Mouse (Mus musculus): ENCODE measurements around the gene Olfr279. TPM values are rescaled to one million over a fixed set of nuclear protein-coding genes. Genes with fewer than 3 reads are reported as not detected.
"Not testable (repeated sequence)": the region's sequence is repeated elsewhere in the genome, so short reads cannot be mapped to it uniquely, and the experiment has no call there.

Olfr279 gene
- polyA plus RNA-seq, 1 experiment: 0.10 TPM

DNA sequence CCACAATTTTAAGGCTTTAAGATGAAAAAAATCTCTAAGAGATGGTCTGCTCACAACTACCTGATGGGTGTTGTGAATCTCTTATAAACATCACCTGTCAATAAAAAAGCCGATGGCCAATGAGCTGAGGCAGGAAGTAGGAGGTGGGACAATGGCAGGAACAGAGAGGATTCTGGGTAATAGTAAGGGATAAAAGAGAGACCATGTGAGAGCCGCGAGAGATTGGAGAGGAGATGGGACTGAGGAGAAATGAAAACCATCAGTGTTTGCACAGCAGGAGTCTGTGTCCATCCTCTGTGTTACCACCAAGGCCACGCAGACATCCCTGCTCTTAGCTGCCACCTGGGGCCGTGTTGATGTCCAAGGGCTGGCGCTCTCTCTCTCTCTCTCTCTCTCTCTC, 15.1 kb downstream of the Olfr279 start:
- H3K4me3 ChIP-seq (ENCODE audit: low read depth, low read length): peak overlapping the region; percentile 57

DNA sequence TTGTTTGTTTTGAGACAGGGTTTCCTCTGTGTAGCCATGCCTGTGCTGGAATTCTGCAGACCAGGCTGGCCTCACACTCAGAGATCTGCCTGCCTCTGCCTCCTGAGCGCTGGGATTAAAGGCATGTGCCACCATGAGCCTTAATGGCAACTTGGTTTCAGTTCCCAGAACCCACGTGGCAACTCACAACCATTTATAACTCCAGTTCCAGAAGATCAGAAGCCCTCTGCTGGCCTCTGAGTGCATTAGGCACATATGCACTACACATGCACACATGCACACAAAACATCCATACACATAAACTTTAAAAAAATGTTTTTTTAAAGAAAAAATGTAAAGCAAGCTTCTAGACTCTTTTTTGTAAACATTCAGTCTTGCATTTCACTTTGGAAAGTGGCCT, 17.2 kb downstream of the Olfr279 start:
- H3K36me3 ChIP-seq (ENCODE audit: control insufficient read depth, insufficient read depth, low read length, poor library complexity, severe bottlenecking): no peaks in the 10 kb centered on the region
- no peaks in the 10 kb centered on the region for H3K27me3 ChIP-seq (ENCODE audit: control insufficient read depth, insufficient read depth, low read length, poor library complexity, severe bottlenecking)
- no peak overlapping the region for H3K9ac ChIP-seq (ENCODE audit: low read depth, poor library complexity, severe bottlenecking)
- H3K9me3 ChIP-seq (replicated peaks; ENCODE audit: control insufficient read depth, insufficient read depth, low read length, poor library complexity, severe bottlenecking): no peaks in the 10 kb centered on the region
- H3K4me1 ChIP-seq (ENCODE audit: control insufficient read depth, insufficient read depth, low read length): no peaks in the 10 kb centered on the region
- H3K4me3 ChIP-seq (ENCODE audit: low read depth, low read length): no peak overlapping the region
- TF ChIP-seq POLR2A (IDR thresholded peaks at IDR 0.05; ENCODE audit: insufficient read depth, low read length): no peak
- TF ChIP-seq EP300 (IDR thresholded peaks at IDR 0.05; ENCODE audit: insufficient read depth, low read depth, low read length): no peak
- TF ChIP-seq CTCF (IDR thresholded peaks at IDR 0.05; ENCODE audit: low read depth, low read length): no peak
- no peak overlapping the region for H3K27ac ChIP-seq (ENCODE audit: insufficient read depth, low read length)

More for the DNA sequence above, 15.1 kb downstream of the Olfr279 start:
- Histone ChIP-seq H3K4me1 (ENCODE audit: control insufficient read depth, insufficient read depth, low read length) (no peaks in the 10 kb centered on the region), H3K27me3 (ENCODE audit: control insufficient read depth, insufficient read depth, low read length, poor library complexity, severe bottlenecking) (no peaks in the 10 kb centered on the region), H3K27ac (ENCODE audit: insufficient read depth, low read length) (no peak overlapping the region), H3K36me3 (ENCODE audit: control insufficient read depth, insufficient read depth, low read length, poor library complexity, severe bottlenecking) (no peaks in the 10 kb centered on the region), H3K9ac (ENCODE audit: low read depth, poor library complexity, severe bottlenecking) (no peak overlapping the region), H3K9me3 (replicated peaks; ENCODE audit: control insufficient read depth, insufficient read depth, low read length, poor library complexity, severe bottlenecking) (no peaks in the 10 kb centered on the region)
- TF ChIP-seq POLR2A (IDR thresholded peaks at IDR 0.05; ENCODE audit: insufficient read depth, low read length) (peak; percentile 26), EP300 (IDR thresholded peaks at IDR 0.05; ENCODE audit: insufficient read depth, low read depth, low read length) (no peak)

DNA sequence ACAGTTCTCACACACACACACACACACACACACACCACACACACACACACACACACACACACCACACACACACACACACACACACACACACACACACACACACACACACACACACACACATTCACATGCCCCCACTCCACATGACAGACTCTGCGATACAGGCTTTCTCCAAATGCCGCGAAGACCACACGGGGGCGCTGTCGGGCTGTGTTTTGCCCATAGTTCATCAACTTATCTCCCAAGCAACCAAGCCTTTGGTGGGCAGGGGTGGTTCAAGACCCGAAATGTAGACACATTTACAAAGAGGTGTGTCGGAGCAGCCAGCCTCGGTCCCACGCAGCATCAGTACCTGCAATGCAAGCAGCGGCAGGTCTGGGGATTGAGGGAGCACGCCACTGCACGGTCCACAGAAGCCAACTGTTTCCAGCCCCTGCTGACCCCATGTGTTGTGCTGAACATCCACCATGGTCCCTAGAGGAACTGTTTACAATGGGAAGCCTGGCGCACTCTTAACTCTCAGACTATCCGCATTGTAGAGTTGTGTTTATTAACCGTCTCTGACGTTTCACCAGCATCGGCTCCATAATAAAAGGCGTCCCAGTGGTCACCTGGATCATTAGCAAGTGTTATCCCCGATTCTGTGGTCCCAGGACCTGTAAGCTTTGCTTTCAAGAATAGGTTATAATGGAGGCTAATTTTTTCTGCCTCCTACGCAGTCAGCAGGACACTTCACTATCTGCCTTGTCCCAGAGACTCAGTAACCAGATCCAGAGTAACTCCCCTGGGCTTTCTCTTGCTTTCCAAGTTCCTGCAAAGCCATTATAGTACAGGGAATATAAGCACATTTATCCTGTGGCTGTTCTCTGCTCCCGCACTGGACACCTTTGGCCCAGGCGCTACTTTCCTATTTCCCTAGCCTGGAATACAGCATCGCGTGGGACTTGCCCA, 18.5 kb downstream of the Olfr279 start:
- no peaks in the 10 kb centered on the region for H3K27me3 ChIP-seq (ENCODE audit: control insufficient read depth, insufficient read depth, low read length, poor library complexity, severe bottlenecking)
- H3K4me3 ChIP-seq (ENCODE audit: low read depth, low read length): peak overlapping the region; percentile 42
- TF ChIP-seq POLR2A (IDR thresholded peaks at IDR 0.05; ENCODE audit: insufficient read depth, low read length): no peak
- TF ChIP-seq CTCF (IDR thresholded peaks at IDR 0.05; ENCODE audit: low read depth, low read length): peak; percentile 91
- H3K9me3 ChIP-seq (replicated peaks; ENCODE audit: control insufficient read depth, insufficient read depth, low read length, poor library complexity, severe bottlenecking): no peaks in the 10 kb centered on the region
- H3K27ac ChIP-seq (ENCODE audit: insufficient read depth, low read length): no peak overlapping the region
- H3K36me3 ChIP-seq (ENCODE audit: control insufficient read depth, insufficient read depth, low read length, poor library complexity, severe bottlenecking): no peaks in the 10 kb centered on the region
- no peaks in the 10 kb centered on the region for H3K4me1 ChIP-seq (ENCODE audit: control insufficient read depth, insufficient read depth, low read length)
- H3K9ac ChIP-seq (ENCODE audit: low read depth, poor library complexity, severe bottlenecking): no peak overlapping the region

DNA sequence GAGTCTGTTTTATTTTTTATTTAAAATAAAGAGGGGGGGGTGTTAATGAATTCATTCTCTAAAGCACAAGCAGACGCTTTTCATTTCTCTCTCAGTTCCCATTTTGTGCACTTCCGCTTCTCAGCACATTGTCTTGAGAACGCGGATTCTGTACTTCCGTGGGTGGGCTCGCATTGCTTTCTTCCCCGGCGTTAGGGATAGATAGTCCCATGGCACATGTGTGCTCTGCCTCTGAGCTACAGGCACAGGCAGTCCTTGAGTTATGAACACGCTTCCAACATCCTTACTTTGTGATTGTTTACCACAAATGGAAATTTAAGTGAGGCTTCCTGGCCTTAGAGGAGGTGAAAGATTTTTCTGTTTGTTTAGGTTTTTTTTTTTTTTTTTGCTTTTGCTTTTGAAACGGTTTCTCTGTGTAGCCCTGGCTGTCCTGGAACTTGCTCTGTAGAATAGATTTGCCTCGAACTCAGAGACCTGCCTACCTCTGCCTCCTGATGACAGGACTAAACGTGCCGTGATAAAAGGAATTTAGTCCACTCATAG, 19.3 kb downstream of the Olfr279 start:
- no peaks in the 10 kb centered on the region for H3K36me3 ChIP-seq (ENCODE audit: control insufficient read depth, insufficient read depth, low read length, poor library complexity, severe bottlenecking)
- H3K27me3 ChIP-seq (ENCODE audit: control insufficient read depth, insufficient read depth, low read length, poor library complexity, severe bottlenecking): no peaks in the 10 kb centered on the region
- H3K4me3 ChIP-seq (ENCODE audit: low read depth, low read length): no peak overlapping the region
- no peaks in the 10 kb centered on the region for H3K4me1 ChIP-seq (ENCODE audit: control insufficient read depth, insufficient read depth, low read length)
- H3K9ac ChIP-seq (ENCODE audit: low read depth, poor library complexity, severe bottlenecking): no peak overlapping the region
- no peak for TF ChIP-seq EP300 (IDR thresholded peaks at IDR 0.05; ENCODE audit: insufficient read depth, low read depth, low read length)
- TF ChIP-seq POLR2A (IDR thresholded peaks at IDR 0.05; ENCODE audit: insufficient read depth, low read length): no peak
- no peak for TF ChIP-seq CTCF (IDR thresholded peaks at IDR 0.05; ENCODE audit: low read depth, low read length)
- H3K27ac ChIP-seq (ENCODE audit: insufficient read depth, low read length): no peak overlapping the region
- H3K9me3 ChIP-seq (replicated peaks; ENCODE audit: control insufficient read depth, insufficient read depth, low read length, poor library complexity, severe bottlenecking): no peaks in the 10 kb centered on the region

DNA sequence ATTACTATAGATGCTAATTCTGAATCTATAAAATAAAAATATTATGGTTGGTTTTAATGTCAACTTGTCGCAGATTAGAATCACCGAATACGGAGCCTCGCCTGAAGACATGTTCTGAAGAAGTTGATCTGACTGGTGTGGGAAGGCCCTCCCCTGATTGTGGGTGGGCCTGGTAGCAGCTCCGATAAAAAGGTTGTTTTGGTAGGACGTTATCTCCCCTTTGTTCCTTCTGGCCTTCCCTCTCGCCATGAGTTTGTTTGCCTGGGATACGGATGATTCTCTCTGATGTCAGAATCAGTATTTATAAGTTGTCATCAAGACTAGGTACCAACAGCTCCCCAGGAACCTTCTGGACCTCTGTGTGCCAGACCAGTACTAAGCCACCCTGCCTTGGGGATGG, 20.0 kb downstream of the Olfr279 start:
- TF ChIP-seq CTCF (IDR thresholded peaks at IDR 0.05; ENCODE audit: low read depth, low read length) (no peak), POLR2A (IDR thresholded peaks at IDR 0.05; ENCODE audit: insufficient read depth, low read length) (no peak), EP300 (IDR thresholded peaks at IDR 0.05; ENCODE audit: insufficient read depth, low read depth, low read length) (no peak)

DNA sequence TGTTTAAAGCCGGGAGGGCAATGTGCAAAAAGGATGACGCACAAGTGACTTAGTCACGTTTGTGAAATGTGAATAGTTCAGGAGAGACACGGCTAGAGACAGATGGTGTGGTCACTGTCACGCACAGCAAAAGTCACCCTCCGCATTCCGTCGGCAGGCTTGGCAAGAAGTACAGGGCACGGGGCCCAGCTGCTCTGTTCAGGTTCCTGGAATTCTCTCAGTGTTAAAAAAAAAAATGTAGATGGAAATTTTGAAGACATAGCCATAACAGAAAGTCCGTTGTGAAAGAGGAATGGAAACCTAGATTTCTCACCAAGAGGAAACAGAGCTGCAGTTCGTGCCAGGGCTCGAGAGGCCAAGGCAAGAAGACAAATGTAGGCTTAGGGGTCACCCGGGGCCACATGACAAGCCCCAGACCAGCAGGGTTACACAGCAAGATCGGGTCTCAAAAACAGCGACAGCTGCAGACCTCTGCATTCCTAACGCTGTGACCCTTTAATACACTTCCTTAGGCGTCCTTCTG, 20.7 kb downstream of the Olfr279 start:
- no peak for TF ChIP-seq CTCF (IDR thresholded peaks at IDR 0.05; ENCODE audit: low read depth, low read length)
- TF ChIP-seq EP300 (IDR thresholded peaks at IDR 0.05; ENCODE audit: insufficient read depth, low read depth, low read length): no peak
- no peak for TF ChIP-seq POLR2A (IDR thresholded peaks at IDR 0.05; ENCODE audit: insufficient read depth, low read length)
- no peak overlapping the region for H3K9ac ChIP-seq (ENCODE audit: low read depth, poor library complexity, severe bottlenecking)

More for the DNA sequence above, 20.0 kb downstream of the Olfr279 start:
- Histone ChIP-seq H3K4me3 (ENCODE audit: low read depth, low read length) (no peak overlapping the region), H3K36me3 (ENCODE audit: control insufficient read depth, insufficient read depth, low read length, poor library complexity, severe bottlenecking) (no peaks in the 10 kb centered on the region), H3K27ac (ENCODE audit: insufficient read depth, low read length) (no peak overlapping the region), H3K4me1 (ENCODE audit: control insufficient read depth, insufficient read depth, low read length) (no peaks in the 10 kb centered on the region), H3K9ac (ENCODE audit: low read depth, poor library complexity, severe bottlenecking) (no peak overlapping the region), H3K27me3 (ENCODE audit: control insufficient read depth, insufficient read depth, low read length, poor library complexity, severe bottlenecking) (no peaks in the 10 kb centered on the region), H3K9me3 (replicated peaks; ENCODE audit: control insufficient read depth, insufficient read depth, low read length, poor library complexity, severe bottlenecking) (no peaks in the 10 kb centered on the region)

DNA sequence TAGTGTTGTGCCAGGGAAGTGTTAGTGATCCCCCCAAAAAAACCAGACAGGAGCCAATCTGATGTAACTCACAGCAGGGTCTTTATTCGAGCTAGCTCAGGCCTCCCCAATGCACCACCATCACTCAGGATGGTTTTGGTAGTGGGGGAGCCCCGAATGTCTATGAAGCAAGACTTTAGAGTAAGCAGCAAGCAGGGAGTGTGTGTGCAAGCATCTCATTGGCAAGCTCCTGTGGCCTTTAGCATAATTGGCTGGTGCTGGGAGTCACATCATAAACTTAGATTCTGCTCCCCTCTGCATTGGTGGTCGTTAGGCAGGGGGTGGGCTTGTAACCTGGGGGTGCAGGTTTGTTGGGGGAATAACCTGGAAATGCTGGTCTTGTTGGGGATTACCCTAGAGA, 21.5 kb downstream of the Olfr279 start:
- H3K4me3 ChIP-seq (ENCODE audit: low read depth, low read length); H3K9me3 ChIP-seq (replicated peaks; ENCODE audit: control insufficient read depth, insufficient read depth, low read length, poor library complexity, severe bottlenecking); H3K27me3 ChIP-seq (ENCODE audit: control insufficient read depth, insufficient read depth, low read length, poor library complexity, severe bottlenecking); H3K4me1 ChIP-seq (ENCODE audit: control insufficient read depth, insufficient read depth, low read length); H3K27ac ChIP-seq (ENCODE audit: insufficient read depth, low read length); H3K36me3 ChIP-seq (ENCODE audit: control insufficient read depth, insufficient read depth, low read length, poor library complexity, severe bottlenecking); H3K9ac ChIP-seq (ENCODE audit: low read depth, poor library complexity, severe bottlenecking): not testable (repeated sequence)

More for the DNA sequence above, 20.7 kb downstream of the Olfr279 start:
- Histone ChIP-seq H3K27ac (ENCODE audit: insufficient read depth, low read length) (no peak overlapping the region), H3K27me3 (ENCODE audit: control insufficient read depth, insufficient read depth, low read length, poor library complexity, severe bottlenecking) (no peaks in the 10 kb centered on the region), H3K9me3 (replicated peaks; ENCODE audit: control insufficient read depth, insufficient read depth, low read length, poor library complexity, severe bottlenecking) (no peaks in the 10 kb centered on the region), H3K4me1 (ENCODE audit: control insufficient read depth, insufficient read depth, low read length) (no peaks in the 10 kb centered on the region), H3K4me3 (ENCODE audit: low read depth, low read length) (no peak overlapping the region), H3K36me3 (ENCODE audit: control insufficient read depth, insufficient read depth, low read length, poor library complexity, severe bottlenecking) (no peaks in the 10 kb centered on the region)
